18 mouse cellular contexts compared by ENCODE assay signal in the genomic region with DNA sequence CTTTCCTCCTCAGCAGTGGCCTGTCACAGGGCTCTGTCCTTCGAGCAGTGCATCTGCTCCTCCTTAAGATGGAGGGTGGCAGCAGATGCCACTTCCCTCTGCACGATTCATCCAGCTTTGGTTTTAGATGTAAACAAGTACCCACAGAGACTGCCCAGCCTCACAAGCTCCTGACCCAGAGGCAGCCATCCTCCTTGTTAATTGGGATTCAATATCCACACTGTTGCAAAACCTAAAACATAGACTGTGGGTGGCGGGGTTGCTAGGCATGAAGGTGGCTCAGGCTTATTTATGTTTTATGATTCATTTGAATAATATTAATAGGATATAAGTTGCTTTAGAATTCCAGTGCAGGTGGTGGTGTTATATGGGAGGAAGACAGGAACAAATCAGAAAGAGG. TPM values are rescaled to one million over a fixed set of nuclear protein-coding genes. Genes with fewer than 3 reads are reported as not detected.
"Had no signal": no experiment of that assay in that cellular context is flagged by ENCODE, and none has a peak within 500 bp of the region (broad histone marks: within the 10 kb centered on the region; RNA-seq: fewer than 3 reads in every experiment).

No protein-coding gene starts in this region.

- H3K27me3 ChIP-seq: midbrain, embryonic 12.5 days; neural tube, embryonic 13.5 days; neural tube, embryonic 15.5 days had no signal

- H3K27ac ChIP-seq: midbrain, embryonic 10.5 days; midbrain, embryonic 12.5 days; neural tube, embryonic 13.5 days; neural tube, embryonic 15.5 days had no signal

- DNase-seq: lung, embryonic 14.5 days; lung, postnatal 10 days; lung, postnatal 4 days; midbrain, embryonic 14.5 days; retina, postnatal 1 day; right cerebral cortex, adult 18-20 months; right cerebral cortex, postnatal 25 days; right cerebral cortex, postnatal 4 days; spleen, adult 18-20 months; thymus, adult 18-20 months; thymus, postnatal 14 days; thymus, postnatal 36 days had no signal

- H3K4me3 ChIP-seq: midbrain, embryonic 10.5 days; midbrain, embryonic 12.5 days; myocyte; neural tube, embryonic 13.5 days; neural tube, embryonic 15.5 days had no signal

- H3K4me1 ChIP-seq: neural tube, embryonic 15.5 days had no signal

RNA-seq across cellular contexts. Expression of a gene that starts 35.0 kb away (rescaled TPM):
- total RNA-seq: megakaryocyte, adult 5-6 weeks had no signal
